Mouse (Mus musculus) limb, embryonic 13.5 days (tissue): Measurements from ENCODE around the gene Fam53b. TPM values are rescaled to one million over a fixed set of nuclear protein-coding genes. Genes with fewer than 3 reads are reported as not detected.

Experiments used
- ATAC-seq: fragments of 200-750 bp; cut with Nextera tagmentation; 2 replicates; pipeline ENCODE4 v1.8.0; 2017; ENCODE audit warnings: low read depth, moderate number of reproducible peaks, moderate TSS enrichment; ENCODE audit not compliant: low FRiP score
- H3K27ac ChIP-seq: fragments of 300-500 bp; sonication (generic); 2 replicates; pipeline ENCODE4 v1.5.1; 2015; ENCODE audit warnings: inconsistent platforms, mild to moderate bottlenecking, moderate library complexity
- H3K27me3 ChIP-seq: fragments of 300-500 bp; sonication (generic); 2 replicates; pipeline ENCODE4 v1.6.1; 2015; ENCODE audit warnings: mild to moderate bottlenecking, inconsistent platforms
- H3K36me3 ChIP-seq: fragments of 300-500 bp; sonication (generic); 2 replicates; pipeline ENCODE4 v1.6.1; 2015; ENCODE audit warnings: inconsistent platforms, mild to moderate bottlenecking, moderate library complexity
- H3K4me1 ChIP-seq: fragments of 300-500 bp; sonication (generic); 2 replicates; pipeline ENCODE4 v1.6.1; 2015; ENCODE audit warnings: inconsistent platforms
- H3K4me2 ChIP-seq: fragments of 300-500 bp; sonication (generic); replicated peaks from 2 replicates; pipeline ENCODE4 v1.6.1; 2015; ENCODE audit warnings: inconsistent platforms, mild to moderate bottlenecking, moderate library complexity
- H3K4me3 ChIP-seq: fragments of 300-500 bp; sonication (generic); 2 replicates; pipeline ENCODE4 v1.5.1; 2015; ENCODE audit warnings: moderate library complexity, mild to moderate bottlenecking, inconsistent platforms
- H3K9ac ChIP-seq: fragments of 300-500 bp; sonication (generic); 2 replicates; pipeline ENCODE4 v1.6.1; 2015; ENCODE audit warnings: mild to moderate bottlenecking, inconsistent platforms
- H3K9me3 ChIP-seq: fragments of 300-500 bp; sonication (generic); 2 replicates; pipeline ENCODE4 v1.6.1; 2016; ENCODE audit warnings: inconsistent platforms
- WGBS: fragments of 180-500 bp; shearing (Covaris S2); methylation state at CpG from one replicate; pipeline ENCODE4 v1.1.7; 2015; 5-methylcytosine and 5-hydroxymethylcytosine counted together
- polyA plus RNA-seq: library from polyadenylated mRNA; unstranded; fragments of >200 nt; fragmentation: Nextera tagmentation; extraction: Ambion mirVana; gene quantifications from 2 replicates; pipeline ENCODE4 v1.2.1, GENCODE M21; 2015

The Fam53b gene
- polyA plus RNA-seq, 1 experiment from 2014 or later: 26.4 TPM

- Histone ChIP-seq H3K4me1 (peaks cover 43% of the 10 kb centered on the region), H3K27ac (no peak overlapping the region), H3K4me2 (no peak overlapping the region), H3K27me3 (no peaks in the 10 kb centered on the region), H3K9ac (no peak overlapping the region), H3K36me3 (peaks cover 56% of the 10 kb centered on the region), H3K9me3 (no peaks in the 10 kb centered on the region), H3K4me3 (no peak overlapping the region)
- no peak for ATAC-seq
- WGBS: 82% methylated on average over 12 of the region's 12 CpGs
Observed at GRCm38 (mm10) chr7:132768498-132769344, 45.0 kb downstream of the Fam53b start.

- Histone ChIP-seq H3K4me3 (no peak overlapping the region), H3K9me3 (no peaks in the 10 kb centered on the region), H3K4me2 (no peak overlapping the region), H3K4me1 (peaks cover 43% of the 10 kb centered on the region), H3K9ac (no peak overlapping the region), H3K36me3 (peaks cover 57% of the 10 kb centered on the region), H3K27ac (no peak overlapping the region), H3K27me3 (no peaks in the 10 kb centered on the region)
- WGBS: 71% methylated on average over 4 of the region's 4 CpGs
- no peak for ATAC-seq
Observed at GRCm38 (mm10) chr7:132767999-132768370, 45.7 kb downstream of the Fam53b start.

GRCm38 (mm10) chr7:132767233-132767998, 46.3 kb downstream of the Fam53b start:
- peaks cover 54% of the 10 kb centered on the region for H3K36me3 ChIP-seq
- H3K9ac ChIP-seq: no peak overlapping the region
- ATAC-seq: no peak
- peaks cover 43% of the 10 kb centered on the region for H3K4me1 ChIP-seq
- no peak overlapping the region for H3K4me3 ChIP-seq
- H3K27ac ChIP-seq: peak overlapping the region; percentile 53; the same call in 1 of the 2 replicates
- no peaks in the 10 kb centered on the region for H3K9me3 ChIP-seq
- no peak overlapping the region for H3K4me2 ChIP-seq
- 32% methylated on average over 12 of the region's 12 CpGs for WGBS
- H3K27me3 ChIP-seq: no peaks in the 10 kb centered on the region

- 0 out of 2 replicates have a peak overlapping the region, but pooled peaks have one; percentile 53 for H3K27ac ChIP-seq
Observed at GRCm38 (mm10) chr7:132766235-132766871, 47.3 kb downstream of the Fam53b start.

GRCm38 (mm10) chr7:132765629-132766186, 48.0 kb downstream of the Fam53b start:
- H3K27ac ChIP-seq: no peak overlapping the region
- no peak overlapping the region for H3K4me2 ChIP-seq
- 79% methylated on average over 3 of the region's 3 CpGs for WGBS
- H3K27me3 ChIP-seq: no peaks in the 10 kb centered on the region
- ATAC-seq: no peak
- no peaks in the 10 kb centered on the region for H3K9me3 ChIP-seq
- peaks cover 40% of the 10 kb centered on the region for H3K36me3 ChIP-seq
- peaks cover 43% of the 10 kb centered on the region for H3K4me1 ChIP-seq
- H3K9ac ChIP-seq: no peak overlapping the region
- H3K4me3 ChIP-seq: no peak overlapping the region

More at GRCm38 (mm10) chr7:132766235-132766871, 47.3 kb downstream of the Fam53b start:
- Histone ChIP-seq H3K9me3 (no peaks in the 10 kb centered on the region), H3K4me1 (peaks cover 43% of the 10 kb centered on the region), H3K4me3 (no peak overlapping the region), H3K27me3 (no peaks in the 10 kb centered on the region), H3K4me2 (no peak overlapping the region), H3K9ac (no peak overlapping the region), H3K36me3 (peaks cover 44% of the 10 kb centered on the region)
- 82% methylated on average over 11 of the region's 11 CpGs for WGBS
- no peak for ATAC-seq

- peaks cover 37% of the 10 kb centered on the region for H3K36me3 ChIP-seq
- H3K4me2 ChIP-seq: no peak overlapping the region
- H3K9me3 ChIP-seq: no peaks in the 10 kb centered on the region
- H3K27ac ChIP-seq: no peak overlapping the region
- ATAC-seq: no peak
- H3K9ac ChIP-seq: no peak overlapping the region
- no peaks in the 10 kb centered on the region for H3K27me3 ChIP-seq
- peaks cover 43% of the 10 kb centered on the region for H3K4me1 ChIP-seq
- no peak overlapping the region for H3K4me3 ChIP-seq
- WGBS: 69% methylated on average over 4 of the region's 4 CpGs
Observed at GRCm38 (mm10) chr7:132764896-132765491, 48.7 kb downstream of the Fam53b start.

- Histone ChIP-seq H3K4me2 (no peak overlapping the region), H3K36me3 (peaks cover 37% of the 10 kb centered on the region), H3K9me3 (no peaks in the 10 kb centered on the region), H3K4me3 (no peak overlapping the region), H3K9ac (no peak overlapping the region), H3K4me1 (peaks cover 43% of the 10 kb centered on the region), H3K27ac (no peak overlapping the region), H3K27me3 (no peaks in the 10 kb centered on the region)
- no peak for ATAC-seq
- WGBS: 87% methylated on average over 4 of the region's 4 CpGs
Observed at GRCm38 (mm10) chr7:132764314-132764713, 49.4 kb downstream of the Fam53b start.

- no peak for ATAC-seq
- H3K36me3 ChIP-seq: peaks cover 37% of the 10 kb centered on the region
- 83% methylated on average over 5 of the region's 5 CpGs for WGBS
- H3K27ac ChIP-seq: no peak overlapping the region
- H3K27me3 ChIP-seq: no peaks in the 10 kb centered on the region
- H3K9ac ChIP-seq: no peak overlapping the region
- H3K9me3 ChIP-seq: no peaks in the 10 kb centered on the region
- H3K4me1 ChIP-seq: peaks cover 42% of the 10 kb centered on the region
- H3K4me2 ChIP-seq: no peak overlapping the region
- no peak overlapping the region for H3K4me3 ChIP-seq
Observed at GRCm38 (mm10) chr7:132763911-132764310, 49.8 kb downstream of the Fam53b start.

- H3K36me3 ChIP-seq: peaks cover 41% of the 10 kb centered on the region
- H3K4me1 ChIP-seq: peaks cover 36% of the 10 kb centered on the region
Observed at GRCm38 (mm10) chr7:132763351-132763750, 50.3 kb downstream of the Fam53b start.

GRCm38 (mm10) chr7:132761409-132761808, 52.3 kb downstream of the Fam53b start:
- ATAC-seq: no peak
- WGBS: 86% methylated on average over 2 of the region's 2 CpGs
- Histone ChIP-seq H3K9ac (no peak overlapping the region), H3K27ac (no peak overlapping the region), H3K4me1 (peaks cover 32% of the 10 kb centered on the region), H3K4me2 (no peak overlapping the region), H3K36me3 (peaks cover 56% of the 10 kb centered on the region), H3K27me3 (no peaks in the 10 kb centered on the region), H3K4me3 (no peak overlapping the region), H3K9me3 (no peaks in the 10 kb centered on the region)

More at GRCm38 (mm10) chr7:132763351-132763750, 50.3 kb downstream of the Fam53b start:
- no peak overlapping the region for H3K4me2 ChIP-seq
- H3K9ac ChIP-seq: no peak overlapping the region
- H3K9me3 ChIP-seq: no peaks in the 10 kb centered on the region
- ATAC-seq: no peak
- H3K4me3 ChIP-seq: no peak overlapping the region
- 91% methylated on average over 6 of the region's 6 CpGs for WGBS
- no peaks in the 10 kb centered on the region for H3K27me3 ChIP-seq
- no peak overlapping the region for H3K27ac ChIP-seq

- WGBS: 80% methylated on average over 6 of the region's 6 CpGs
Observed at GRCm38 (mm10) chr7:132760589-132761180, 53.0 kb downstream of the Fam53b start.

More at GRCm38 (mm10) chr7:132760589-132761180, 53.0 kb downstream of the Fam53b start:
- Histone ChIP-seq H3K9ac (no peak overlapping the region), H3K27ac (no peak overlapping the region), H3K4me2 (no peak overlapping the region), H3K4me3 (no peak overlapping the region), H3K4me1 (peaks cover 32% of the 10 kb centered on the region), H3K36me3 (peaks cover 61% of the 10 kb centered on the region), H3K9me3 (no peaks in the 10 kb centered on the region), H3K27me3 (no peaks in the 10 kb centered on the region)
- no peak for ATAC-seq
